Mouse (Mus musculus) frontal cortex, postnatal 36 days (tissue): ENCODE measurements around the gene Sipa1l2.

Source experiments
- DNase-seq, 2 experiments: peaks; one replicate each; pipeline ENCODE4 v3.0.0; 2022; ENCODE audit warnings: low spot score in 2 of 2

The Sipa1l2 gene

GRCm38 (mm10) chr8:125368341-125369035 is 201.1 kb downstream of the Sipa1l2 start:
- no peak for DNase-seq
